ENCODE assay signal across 33 mouse cellular contexts in the genomic region with DNA sequence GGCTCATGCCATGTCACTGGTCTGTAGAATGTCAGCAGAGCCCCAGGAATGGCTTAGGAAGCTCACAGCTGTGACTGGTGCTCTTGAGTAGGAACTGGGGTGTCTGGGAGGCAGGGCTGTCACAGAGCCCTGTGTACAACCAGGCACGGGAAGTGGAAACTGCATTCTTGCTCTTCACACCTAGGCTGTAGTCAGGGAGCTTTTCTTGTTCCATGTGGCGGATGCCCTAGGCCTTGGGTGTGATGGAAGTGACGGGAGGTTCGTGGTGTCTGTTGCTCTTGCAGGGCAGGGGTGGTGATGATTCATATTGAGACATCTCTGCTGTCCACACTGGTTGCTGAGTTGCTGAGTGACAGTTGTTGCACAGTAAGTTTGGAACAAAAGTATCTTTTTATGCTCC. TPM values are rescaled to one million over a fixed set of nuclear protein-coding genes. Genes with fewer than 3 reads are reported as not detected.
DNase-seq lines count a peak whose midpoint lies in the region; TF ChIP-seq lines count a peak whose summit lies in the region.
"Had no signal": no experiment of that assay in that cellular context is flagged by ENCODE, and none has a peak within 500 bp of the region (broad histone marks: within the 10 kb centered on the region; RNA-seq: fewer than 3 reads in every experiment).

No protein-coding gene starts in this region.

- peaks cover 19% of the 10 kb centered on the region for H3K4me1 ChIP-seq in heart, embryonic 10.5 days
- peaks cover 0 to 4% of the 10 kb centered on the region in 2 experiments; a peak in 1 of 4 replicates for H3K4me1 ChIP-seq in CH12.LX (ENCODE audit: control insufficient read depth in 1 of 2, insufficient read depth in 2 of 2)
- peaks cover 3% of the 10 kb centered on the region for H3K4me1 ChIP-seq in lung, adult 2 months (ENCODE audit: control insufficient read depth, insufficient read depth, low read length)
- H3K4me1 ChIP-seq: heart, embryonic 15.5 days; hindbrain, embryonic 12.5 days; kidney, embryonic 15.5 days had no signal

- H3K79me2 ChIP-seq in CH12.LX (replicated peaks; ENCODE audit: control insufficient read depth, extremely low read depth, insufficient read depth, poor library complexity, severe bottlenecking): no peaks in the 10 kb centered on the region

- TF ChIP-seq POLR2A in CH12.LX (IDR thresholded peaks at IDR 0.05; ENCODE audit: low read depth, low read length): no peak
- no peak for TF ChIP-seq POLR2A in lung, adult 2 months (IDR thresholded peaks at IDR 0.05; ENCODE audit: borderline replicate concordance, extremely low read depth, low read depth, low read length)

- no peak for TF ChIP-seq RAD21 in CH12.LX (IDR thresholded peaks at IDR 0.05; ENCODE audit: low read depth, low read length)

- DNase-seq in heart, embryonic 10.5 days (ENCODE audit: low spot score): peak; percentile 77
- DNase-seq in heart, adult 11 months: no peak
- peak; percentile 63 for DNase-seq in 3T3-L1 (ENCODE audit: low read depth, low spot score)
- peak; percentile 6 for DNase-seq in CH12.LX (ENCODE audit: extremely low read depth)
- peak; percentile 12 for DNase-seq in induced T-regulatory cell, adult 2 months (ENCODE audit: low read depth)
- no peak for DNase-seq in frontal cortex, postnatal 25 days (ENCODE audit: low spot score in 2 of 2)
- DNase-seq in lung, adult 2 months: no peak
- DNase-seq: adrenal gland, adult 2 months; adrenal gland, postnatal 36 days; B cell, adult 2 months; cerebellum, adult 18-20 months; cerebellum, postnatal 14 days; kidney, adult 18-20 months; kidney, postnatal 36 days; layer of hippocampus, postnatal 36 days; left cerebral cortex, postnatal 4 days; liver, postnatal 0 days; lung, postnatal 10 days; right cerebral cortex, adult 18-20 months; spleen, adult 18-20 months; thymus, adult 2 months had no signal

- no peak overlapping the region for H3K4me3 ChIP-seq in heart, embryonic 10.5 days
- no peak overlapping the region for H3K4me3 ChIP-seq in CH12.LX (replicated peaks in 1 of 3; ENCODE audit: low read depth in 2 of 3, low read length in 2 of 3, poor library complexity in 1 of 3)
- H3K4me3 ChIP-seq in lung, adult 2 months (replicated peaks; ENCODE audit: extremely low read depth, low read depth, low read length): no peak overlapping the region
- H3K4me3 ChIP-seq: heart, embryonic 15.5 days; hindbrain, embryonic 12.5 days; kidney, embryonic 15.5 days; liver, embryonic 12.5 days had no signal

- H3K27ac ChIP-seq in heart, embryonic 10.5 days: no peak overlapping the region
- no peak overlapping the region for H3K27ac ChIP-seq in CH12.LX (ENCODE audit: insufficient read depth, low read depth)
- H3K27ac ChIP-seq: heart, embryonic 15.5 days; hindbrain, embryonic 12.5 days; kidney, embryonic 15.5 days; liver, embryonic 12.5 days had no signal

- TF ChIP-seq CTCF in CH12.LX (conservative IDR thresholded peaks at IDR 0.05 in 1 of 2, IDR thresholded peaks at IDR 0.05 in 1 of 2; ENCODE audit: low read depth in 2 of 2, low read length in 2 of 2): no peak
- no peak for TF ChIP-seq CTCF in lung, adult 2 months (IDR thresholded peaks at IDR 0.05; ENCODE audit: insufficient read depth, low read length)

- H3K4me2 ChIP-seq in CH12.LX (ENCODE audit: insufficient read depth, low read depth, poor library complexity, severe bottlenecking): no peak overlapping the region
- H3K4me2 ChIP-seq: heart, embryonic 15.5 days; hindbrain, embryonic 12.5 days; kidney, embryonic 15.5 days; liver, embryonic 12.5 days had no signal

- no peaks in the 10 kb centered on the region for H3K27me3 ChIP-seq in heart, embryonic 10.5 days (ENCODE audit: insufficient read depth, poor library complexity, severe bottlenecking)
- H3K27me3 ChIP-seq in CH12.LX (replicated peaks): no peaks in the 10 kb centered on the region
- H3K27me3 ChIP-seq: heart, embryonic 15.5 days; hindbrain, embryonic 12.5 days; kidney, embryonic 15.5 days; liver, embryonic 12.5 days; Patski had no signal

- in situ Hi-C loops in CH12.LX (cut with MboI; ENCODE audit: low pct_ligation_motif_present, low pct_unique_long_range_greater_than_20kb, low sequenced_read_pairs): no loop called here

- H3K9ac ChIP-seq in CH12.LX (ENCODE audit: insufficient read depth, low read depth): no peak overlapping the region
- H3K9ac ChIP-seq: heart, embryonic 15.5 days; hindbrain, embryonic 12.5 days; kidney, embryonic 15.5 days; liver, embryonic 12.5 days; liver, postnatal 0 days had no signal

- dilution Hi-C loops in CH12.LX (cut with MboI; ENCODE audit: extremely low pct_ligation_motif_present, extremely low pct_unique_long_range_greater_than_20kb, low sequenced_read_pairs): no loop called here

- no peaks in the 10 kb centered on the region for H3K9me3 ChIP-seq in heart, embryonic 10.5 days
- no peaks in the 10 kb centered on the region for H3K9me3 ChIP-seq in CH12.LX (replicated peaks; ENCODE audit: low read length)
- H3K9me3 ChIP-seq: G1E; heart, embryonic 15.5 days; hindbrain, embryonic 12.5 days; kidney, embryonic 15.5 days; liver, embryonic 12.5 days had no signal

- 57% methylated on average over 4 of the region's 4 CpGs for WGBS in heart, embryonic 10.5 days
- WGBS in lung, adult 2 months: 73% methylated on average over 4 of the region's 4 CpGs

- H3K36me3 ChIP-seq in heart, embryonic 10.5 days: peaks cover 82% of the 10 kb centered on the region
- H3K36me3 ChIP-seq in CH12.LX (replicated peaks in 1 of 2; ENCODE audit: control insufficient read depth in 1 of 2, insufficient read depth in 1 of 2, low read length in 1 of 2): peaks cover 72 to 97% of the 10 kb centered on the region in 2 experiments

- TF ChIP-seq EP300 in CH12.LX (IDR thresholded peaks at IDR 0.05; ENCODE audit: low read length): no peak

TF ChIP-seq in CH12.LX, 34 proteins besides CTCF, POLR2A, EP300 and RAD21:
- TF ChIP-seq SIN3A (IDR thresholded peaks at IDR 0.05; ENCODE audit: low read length) (no peak), SMC3 (IDR thresholded peaks at IDR 0.05; ENCODE audit: low read depth, low read length) (no peak), MAZ (IDR thresholded peaks at IDR 0.05; ENCODE audit: low read depth, low read length) (no peak), PAX5 (IDR thresholded peaks at IDR 0.05; ENCODE audit: low read length) (no peak), MAX (IDR thresholded peaks at IDR 0.05; ENCODE audit: low read length) (no peak)

RNA-seq across cellular contexts. Expression of a gene that starts 45.6 kb away (rescaled TPM):
- polyA plus RNA-seq in heart, embryonic 10.5 days (2016; fragmentation: Nextera tagmentation; extraction: Ambion mirVana): 35.8 and 58.5 TPM in 2 replicates
- total RNA-seq in CH12.LX (2012; rRNA removed): 29.1 and 34.2 TPM in 2 replicates
- 20.9 and 25.7 TPM in 2 replicates for total RNA-seq in CH12.LX (2014; rRNA removed)
- 13.2 and 14.9 TPM in 2 replicates for polyA plus RNA-seq in CH12.LX (2012; ENCODE audit: insufficient read length, low read depth)
- 55.2 and 57.8 TPM in 2 replicates for polyA plus RNA-seq in lung, adult 2 months (2012; rRNA removed)

RNA-seq across cellular contexts. Expression of a gene that starts 50.4 kb away (rescaled TPM):
- polyA plus RNA-seq in heart, embryonic 10.5 days (2016; fragmentation: Nextera tagmentation; extraction: Ambion mirVana): not detected in 2 replicates
- total RNA-seq in CH12.LX (2012; rRNA removed) (3.1 and 9.7 TPM in 2 replicates), CH12.LX (2014; rRNA removed) (not detected in 2 replicates)
- polyA plus RNA-seq in CH12.LX (2012; ENCODE audit: insufficient read length, low read depth): 0.90 and 1.6 TPM in 2 replicates
- 0.18 and 0.26 TPM in 2 replicates for polyA plus RNA-seq in lung, adult 2 months (2012; rRNA removed)
- total RNA-seq: adrenal gland, postnatal 36 days; gastrocnemius, adult 8-10 months; heart, postnatal 25 days; layer of hippocampus, postnatal 36 days; neutrophil, adult 5-6 weeks had no signal
- polyA plus RNA-seq: heart, embryonic 15.5 days; intestine, embryonic 14.5 days; limb, embryonic 14.5 days; neural tube, embryonic 11.5 days; Patski; thymus, adult 2 months had no signal

Comparison
In these comparisons a context has a peak if more than half of its experiments do, and no peak if none do; other contexts are left out.
1. DNase-seq: peak in heart, embryonic 10.5 days (single experiment), 3T3-L1 (single experiment), CH12.LX (single experiment) and induced T-regulatory cell, adult 2 months (single experiment); none in heart, adult 11 months (single experiment), frontal cortex, postnatal 25 days (0 of 2) and lung, adult 2 months (single experiment).